Mouse (Mus musculus) R1 (cell line): Measurements from ENCODE around the gene Fam241a.

Experiments
- DNase-seq: peaks from one replicate; pipeline ENCODE4 v3.0.0-alpha.2; 2018; ENCODE audit warnings: low read depth, low spot score

Fam241a gene

DNA sequence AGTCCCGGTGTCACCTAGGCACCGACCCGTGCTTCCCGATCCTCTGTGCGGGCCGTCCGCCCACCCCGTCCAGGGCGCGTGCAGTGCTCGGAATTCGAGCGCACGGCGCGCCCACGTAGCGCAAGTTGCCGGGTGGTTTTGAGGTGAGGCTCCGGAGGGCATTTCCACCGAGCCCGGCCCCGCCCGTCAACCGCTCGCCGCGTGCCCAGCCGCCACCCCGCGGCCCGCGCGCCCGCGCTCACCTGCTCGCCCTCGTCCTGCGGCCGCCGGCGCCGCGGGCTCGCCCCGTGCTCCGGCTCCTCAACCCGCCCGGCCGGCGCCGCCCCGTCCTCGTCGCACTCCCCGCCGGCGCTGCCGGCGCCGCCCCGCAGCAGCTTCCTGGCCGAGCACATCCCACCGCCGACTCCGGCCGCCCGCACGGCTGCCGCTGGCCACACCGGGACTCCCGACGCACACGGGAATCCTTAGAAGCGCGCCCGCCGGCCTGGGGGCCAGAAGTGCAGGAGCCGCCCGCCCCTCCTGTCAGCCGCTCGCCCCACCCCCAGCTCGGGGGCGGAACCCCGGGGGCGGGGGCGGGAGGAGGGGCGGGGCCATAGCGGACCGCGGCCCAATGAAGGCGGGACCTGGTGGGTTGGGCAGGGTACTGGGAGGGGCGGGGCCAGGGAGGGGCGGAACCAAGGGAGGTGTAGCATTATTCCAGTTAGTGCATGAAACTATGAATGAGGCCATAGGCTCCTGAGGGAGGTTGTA is at the start of gene Fam241a:
Gene Fam241a (minus strand): TSS at position 533 of the 750 bp plus-strand sequence.
- peak; percentile 72 for DNase-seq

- no peak for DNase-seq
Measured at GRCm38 (mm10) chr3:127932453-127932852, 36.3 kb upstream of the Fam241a start.

DNA sequence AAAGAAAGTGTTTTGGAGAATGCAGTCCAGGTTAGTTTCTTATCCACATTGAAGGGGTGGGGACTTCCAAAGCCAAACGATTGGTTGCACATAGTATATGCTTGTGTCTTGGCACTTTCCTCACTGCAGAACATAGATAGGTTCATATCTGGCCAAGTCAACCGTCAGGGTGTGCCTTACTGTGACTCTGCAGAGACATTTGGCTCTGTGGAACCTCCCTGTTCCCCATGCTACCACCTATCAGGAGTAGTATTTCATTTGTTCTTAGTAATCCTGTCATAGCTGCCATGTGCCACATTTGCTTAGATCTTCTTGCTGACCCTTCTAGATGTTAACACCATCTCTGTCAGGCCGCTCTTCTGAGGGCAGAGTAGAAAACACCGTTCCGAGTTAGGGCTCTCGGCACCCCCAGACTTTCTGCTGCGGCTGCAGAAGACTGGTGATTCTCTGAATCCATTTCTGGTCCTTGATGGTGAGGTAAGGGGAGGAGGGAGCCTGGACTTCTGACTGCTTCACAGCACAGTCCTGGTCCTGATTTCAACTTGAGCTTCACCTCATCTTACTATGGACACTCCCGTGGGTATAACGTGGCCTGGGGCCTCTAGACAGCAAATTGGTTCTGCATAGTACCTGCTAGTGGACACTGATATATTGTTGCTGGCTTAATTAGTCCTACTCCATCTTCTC is 34.3 kb upstream of the Fam241a start:
- DNase-seq = no peak

DNA sequence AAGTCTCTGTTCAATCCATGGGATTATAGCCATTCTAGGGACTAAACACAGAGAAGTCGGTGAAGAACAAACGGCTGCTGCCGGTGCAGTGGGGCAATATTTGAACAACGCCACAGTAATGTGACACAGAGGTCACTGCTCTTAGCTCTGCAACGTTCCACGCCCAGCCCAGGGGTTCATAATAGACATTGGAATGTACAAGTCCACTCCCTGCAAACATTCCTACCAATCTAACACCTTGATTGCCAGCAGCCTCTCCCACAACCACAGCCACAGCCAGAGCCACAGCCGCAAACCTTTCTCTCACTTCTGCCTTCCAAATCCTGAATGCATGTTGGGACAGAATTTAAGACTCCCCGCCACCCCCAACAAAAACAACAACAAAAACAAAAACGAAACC is 33.8 kb upstream of the Fam241a start:
- peak; percentile 88 for DNase-seq

GRCm38 (mm10) chr3:127926635-127927183 is 30.6 kb upstream of the Fam241a start:
- no peak for DNase-seq

GRCm38 (mm10) chr3:127924464-127924863 is 28.3 kb upstream of the Fam241a start:
- DNase-seq = no peak

- no peak for DNase-seq
Measured at GRCm38 (mm10) chr3:127923183-127923582, 27.1 kb upstream of the Fam241a start.

- DNase-seq = no peak
Measured at GRCm38 (mm10) chr3:127922125-127922524, 26.0 kb upstream of the Fam241a start.

DNA sequence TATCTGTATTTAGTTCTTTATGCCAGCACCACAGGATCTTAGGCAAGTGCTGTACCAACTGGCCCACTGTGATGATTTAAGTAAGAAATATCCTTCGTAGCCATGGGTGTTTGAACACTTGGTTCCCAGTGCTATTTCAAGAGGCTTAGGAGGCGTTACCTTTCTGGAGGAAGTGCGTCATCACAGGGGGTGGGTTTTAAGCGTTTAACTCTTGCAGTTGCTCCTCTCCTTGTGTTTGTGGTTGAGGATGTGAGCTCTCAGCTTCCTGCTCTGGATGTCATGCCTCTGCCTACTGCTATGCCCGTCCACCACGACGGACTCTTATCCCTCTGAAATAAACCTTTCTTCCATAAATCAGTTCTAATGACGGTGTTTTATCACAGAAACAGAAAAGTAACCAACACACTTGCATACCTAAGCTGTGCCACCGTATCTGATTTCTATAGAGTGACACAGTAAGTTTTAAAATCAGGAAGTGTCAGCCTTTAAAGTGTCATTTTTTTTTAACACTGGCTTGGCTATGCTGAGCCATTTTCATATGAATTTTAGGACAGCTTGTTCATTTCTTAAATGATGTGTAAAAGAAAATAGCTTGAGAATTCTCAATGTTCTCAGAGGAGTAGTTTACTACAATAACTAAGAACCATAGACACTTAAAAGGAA is 22.0 kb upstream of the Fam241a start:
- no peak for DNase-seq

DNA sequence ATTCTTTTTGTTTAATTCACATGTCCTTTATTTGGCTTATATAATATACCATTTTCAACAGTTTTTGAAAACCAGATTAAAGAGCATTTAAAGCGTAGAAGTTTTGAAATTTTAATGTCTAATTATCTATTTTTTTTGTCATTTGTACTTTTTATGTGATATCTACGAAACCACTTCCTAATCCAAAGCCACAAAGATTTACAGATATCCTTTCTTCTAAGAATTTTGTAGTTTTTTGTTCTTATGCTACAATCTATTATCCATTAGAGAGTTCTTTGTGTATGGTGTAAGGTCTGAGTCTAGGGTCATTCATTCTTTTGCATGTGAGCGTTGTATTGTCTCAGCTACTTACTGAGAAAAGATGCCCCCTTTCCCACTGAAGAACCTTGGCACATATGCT is 21.4 kb upstream of the Fam241a start:
- no peak for DNase-seq

DNA sequence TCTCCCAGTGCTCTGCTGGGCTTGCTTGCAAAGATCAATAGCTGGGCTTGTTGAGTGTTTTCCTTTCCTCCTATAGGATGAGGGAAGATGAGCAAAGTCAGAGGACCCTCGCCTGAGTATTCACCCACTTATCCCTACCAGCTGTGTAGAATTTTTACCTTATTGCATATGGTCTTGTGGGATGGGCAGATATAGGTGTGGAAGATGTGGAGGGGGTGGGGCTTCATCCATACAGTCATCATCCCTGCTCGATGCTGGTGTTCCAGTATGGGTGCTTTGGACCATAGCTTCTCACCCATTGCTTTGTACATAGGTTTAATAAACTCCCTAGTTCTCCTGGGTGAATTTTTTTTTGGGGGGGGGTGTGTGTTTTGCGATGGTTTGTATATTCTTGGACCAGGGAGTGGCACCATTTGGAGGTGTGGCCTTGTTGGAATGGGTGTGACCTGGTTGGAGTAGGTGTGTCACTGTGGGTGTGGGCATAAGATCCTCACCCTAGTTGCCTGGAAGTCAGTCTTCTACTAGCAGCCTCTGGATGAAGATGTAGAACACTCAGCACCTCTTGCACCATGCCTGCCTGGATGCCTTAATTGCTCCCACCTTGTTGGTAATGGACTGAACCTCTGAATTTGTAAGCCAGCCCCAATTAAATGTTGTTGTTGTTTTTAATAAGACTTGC is 19.7 kb upstream of the Fam241a start:
- DNase-seq = no peak

- no peak for DNase-seq
Measured at GRCm38 (mm10) chr3:127913885-127914709, 18.0 kb upstream of the Fam241a start.

- DNase-seq = no peak
Measured at GRCm38 (mm10) chr3:127909941-127910340, 13.8 kb upstream of the Fam241a start.

GRCm38 (mm10) chr3:127894981-127895779 is 944 bp downstream of the Fam241a start:
- no peak for DNase-seq

- DNase-seq = no peak
Measured at GRCm38 (mm10) chr3:127893902-127894301, 2.2 kb downstream of the Fam241a start.

DNA sequence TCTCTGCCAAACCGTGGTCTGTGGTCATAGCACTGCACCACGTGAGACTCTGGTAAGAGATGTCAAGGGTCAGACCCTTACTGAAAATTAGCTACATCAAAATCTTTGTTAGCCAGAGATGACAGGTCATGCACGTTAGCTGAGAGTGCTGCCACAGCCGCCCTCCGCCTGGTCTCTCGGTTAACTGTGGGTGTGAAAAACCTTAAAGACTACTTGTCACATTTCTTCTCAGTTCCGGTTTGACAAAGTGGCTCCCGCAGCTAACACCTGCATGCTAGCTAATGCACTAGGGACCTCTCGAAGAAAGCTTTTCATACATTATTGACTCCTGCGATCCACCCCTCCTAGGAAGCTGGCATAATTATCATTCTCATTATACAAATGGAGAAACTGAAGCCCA is 4.2 kb downstream of the Fam241a start:
- no peak for DNase-seq

- no peak for DNase-seq
Measured at GRCm38 (mm10) chr3:127890008-127890407, 6.1 kb downstream of the Fam241a start.

DNA sequence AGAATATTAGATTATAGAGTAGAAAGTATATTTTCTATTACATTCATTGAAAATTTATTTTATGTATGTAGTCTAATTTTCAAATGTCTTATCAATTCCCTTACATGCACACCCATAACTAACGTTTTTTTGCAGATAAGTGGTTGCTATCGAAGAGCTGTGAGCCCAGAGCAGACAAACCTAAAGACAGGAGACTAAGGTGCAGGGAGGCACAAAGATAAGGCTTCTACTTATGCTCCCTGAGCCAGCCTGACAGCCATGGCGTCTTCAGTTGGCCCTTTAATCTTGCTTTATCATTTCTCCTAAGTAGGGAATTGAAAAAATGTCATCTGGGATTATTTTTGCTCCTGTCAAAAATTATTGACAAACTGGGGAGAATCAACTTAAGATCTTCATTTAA is 6.6 kb downstream of the Fam241a start:
- DNase-seq = no peak

DNA sequence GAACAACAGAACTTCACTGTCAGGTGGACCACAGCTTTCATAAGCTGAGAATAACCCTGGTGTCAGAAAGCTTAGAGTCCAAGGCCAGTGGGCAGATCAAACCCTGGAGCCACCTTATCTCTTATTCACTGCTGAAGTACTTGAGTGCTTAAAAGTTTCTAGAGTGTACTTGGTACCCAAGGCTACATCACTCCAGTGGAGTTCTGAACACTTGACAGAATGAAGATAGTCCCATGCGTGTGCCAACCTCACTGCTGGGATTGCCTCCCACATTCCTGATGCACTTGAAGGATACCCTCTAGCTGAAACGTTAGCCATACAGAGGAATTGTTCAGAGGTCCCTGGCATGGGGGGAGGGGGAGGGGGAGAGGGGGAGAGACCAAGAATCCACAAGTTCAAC is 14.4 kb downstream of the Fam241a start:
- DNase-seq = no peak

DNA sequence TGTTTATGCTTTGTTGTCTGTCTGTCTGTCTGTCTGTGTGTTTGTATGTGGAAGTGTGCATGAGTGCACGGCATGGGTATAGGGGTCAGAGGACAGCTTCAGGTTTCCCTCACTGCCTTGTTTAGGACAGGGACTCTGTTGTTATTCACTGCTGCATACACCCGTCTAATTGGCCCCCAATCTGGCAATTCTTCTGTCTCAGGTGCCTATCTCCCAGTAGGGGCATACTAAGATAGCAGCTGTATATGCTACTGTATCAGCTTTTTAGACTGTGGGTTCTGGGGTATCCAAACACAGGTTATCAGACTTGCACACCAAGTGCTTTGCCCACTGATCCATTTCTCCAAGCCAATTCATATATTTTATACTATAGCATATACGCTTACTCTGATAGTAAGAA is 16.2 kb downstream of the Fam241a start:
- DNase-seq = no peak
